Mouse (Mus musculus) 416B (cell line): ENCODE data around the gene Nubp2.
A peak's percentile ranks its signal among the peaks of the same experiment; 100 is the strongest.

Experiments
- DNase-seq: peaks from one replicate; pipeline ENCODE4 v3.0.0; 2011; ENCODE audit warnings: low read depth

Gene Nubp2

DNA sequence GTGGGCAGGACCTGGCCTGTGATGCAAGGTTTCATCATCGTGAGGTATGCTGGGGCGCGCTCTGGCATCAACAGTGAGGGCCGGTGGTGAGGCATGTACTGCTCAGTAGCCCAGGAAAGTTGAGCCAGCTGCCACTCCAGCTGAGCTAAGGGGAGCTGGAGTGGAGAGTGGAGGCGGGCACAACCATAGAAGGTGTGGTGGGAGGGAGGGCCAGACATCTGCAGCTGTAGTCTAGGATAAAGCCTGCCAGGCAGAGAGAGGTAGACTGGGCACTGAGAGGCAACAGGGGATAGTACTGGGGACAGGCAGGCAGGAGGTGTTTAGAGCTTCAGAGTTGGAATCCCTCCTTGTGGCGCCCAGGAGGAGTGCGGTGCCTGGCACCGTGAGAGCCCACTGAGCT, 26.1 kb downstream of the Nubp2 start:
- no peak for DNase-seq

DNA sequence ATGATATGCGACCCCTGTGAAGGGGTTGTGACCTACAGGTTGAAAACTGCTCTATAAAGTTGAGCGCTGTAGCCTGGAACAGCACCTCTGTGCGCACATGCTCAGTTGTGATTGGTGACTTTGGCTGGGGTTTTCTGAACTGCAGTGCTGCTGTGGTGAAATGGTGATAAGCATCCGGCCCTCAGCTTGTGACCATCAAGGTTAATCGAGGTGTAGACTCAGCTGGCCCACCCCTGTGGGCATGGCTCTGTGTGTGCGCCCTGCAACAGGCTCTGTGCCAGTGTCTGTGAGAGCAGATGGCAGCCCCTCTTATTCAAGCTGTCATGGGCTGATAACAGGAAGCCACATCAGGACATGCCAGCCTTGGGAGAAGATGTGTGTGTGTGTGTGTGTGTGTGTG, 27.2 kb downstream of the Nubp2 start:
- DNase-seq, result peak; percentile 71

DNA sequence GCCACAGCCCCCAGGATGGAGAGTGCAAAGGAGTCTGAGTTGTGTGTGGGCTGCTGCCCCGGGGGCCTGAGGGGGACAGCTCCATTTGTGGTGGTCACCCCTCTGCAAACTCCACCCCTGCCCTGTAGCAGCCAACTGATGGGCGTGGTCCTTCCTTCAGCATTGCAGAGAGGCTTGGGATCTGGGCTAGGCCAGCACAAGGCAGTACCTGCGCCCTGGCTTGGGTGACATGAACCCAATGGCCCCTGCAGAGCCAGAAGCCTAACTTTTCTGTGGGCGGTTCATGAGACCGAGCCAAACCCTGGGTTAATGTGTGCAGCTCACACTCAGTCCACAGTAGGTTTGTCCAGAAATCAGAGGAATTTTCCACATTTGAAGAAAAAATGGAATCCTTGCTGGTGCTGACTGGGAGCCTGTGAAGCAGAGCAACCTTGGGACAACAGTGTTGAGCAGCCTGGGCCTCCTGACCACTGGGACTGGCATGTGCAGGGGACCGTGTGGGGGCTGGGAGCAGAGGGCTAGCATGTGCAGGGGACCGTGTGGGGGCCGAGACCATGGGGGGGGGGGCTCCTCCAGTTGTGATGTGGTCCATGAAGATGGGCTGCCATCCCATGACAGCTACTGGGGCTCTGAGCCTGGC, 28.2 kb downstream of the Nubp2 start:
- DNase-seq, result no peak

DNA sequence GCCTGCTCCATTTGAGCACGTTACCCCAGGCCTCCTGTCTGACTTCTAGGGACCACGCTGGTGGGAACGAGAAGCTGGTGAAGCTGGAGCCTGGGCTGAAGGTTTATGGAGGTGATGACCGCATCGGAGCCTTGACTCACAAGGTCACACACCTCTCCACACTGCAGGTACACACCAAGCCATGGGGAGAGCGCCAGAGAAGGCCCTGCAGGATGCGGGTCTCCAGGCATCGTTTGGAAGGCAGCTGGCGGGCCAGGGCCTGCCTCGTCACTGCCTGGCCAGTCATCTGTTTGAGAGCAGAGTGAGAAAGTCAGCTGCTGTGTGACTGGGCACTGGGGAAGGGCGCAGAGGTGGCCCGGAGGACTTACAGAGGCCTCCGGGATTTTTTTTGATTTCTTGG, 29.6 kb downstream of the Nubp2 start:
- no peak for DNase-seq

DNA sequence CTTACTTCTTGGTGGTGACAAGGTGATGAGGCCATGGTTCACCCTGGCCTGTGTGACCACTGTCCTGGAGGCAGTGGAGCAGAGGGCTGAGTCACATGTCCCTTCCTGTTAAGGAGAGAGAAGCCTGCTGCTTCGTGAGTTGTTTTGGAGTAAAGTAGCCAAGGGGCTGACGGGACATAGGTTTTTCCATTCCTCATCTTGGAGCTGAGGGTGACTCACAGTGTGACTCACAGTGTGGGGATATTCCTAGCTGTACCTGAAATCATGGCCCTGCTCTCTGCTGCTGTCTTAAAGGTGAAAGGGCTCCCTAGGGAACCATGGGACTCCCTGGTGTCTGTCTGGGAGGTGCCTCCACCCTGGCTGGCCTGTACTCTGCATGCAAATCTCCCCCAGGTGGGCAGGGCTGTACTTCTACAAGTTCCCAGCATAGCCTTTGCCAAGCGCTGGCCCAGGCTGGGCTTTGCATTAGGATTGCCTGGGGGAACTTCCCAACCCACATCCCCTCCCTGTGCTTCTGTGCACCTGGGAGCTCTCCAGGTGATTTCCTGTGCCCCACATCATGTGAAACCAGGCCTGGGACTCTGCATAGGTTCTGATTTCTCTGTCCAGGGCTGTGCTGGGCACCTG, 30.2 kb downstream of the Nubp2 start:
- DNase-seq, result peak; percentile 25

DNA sequence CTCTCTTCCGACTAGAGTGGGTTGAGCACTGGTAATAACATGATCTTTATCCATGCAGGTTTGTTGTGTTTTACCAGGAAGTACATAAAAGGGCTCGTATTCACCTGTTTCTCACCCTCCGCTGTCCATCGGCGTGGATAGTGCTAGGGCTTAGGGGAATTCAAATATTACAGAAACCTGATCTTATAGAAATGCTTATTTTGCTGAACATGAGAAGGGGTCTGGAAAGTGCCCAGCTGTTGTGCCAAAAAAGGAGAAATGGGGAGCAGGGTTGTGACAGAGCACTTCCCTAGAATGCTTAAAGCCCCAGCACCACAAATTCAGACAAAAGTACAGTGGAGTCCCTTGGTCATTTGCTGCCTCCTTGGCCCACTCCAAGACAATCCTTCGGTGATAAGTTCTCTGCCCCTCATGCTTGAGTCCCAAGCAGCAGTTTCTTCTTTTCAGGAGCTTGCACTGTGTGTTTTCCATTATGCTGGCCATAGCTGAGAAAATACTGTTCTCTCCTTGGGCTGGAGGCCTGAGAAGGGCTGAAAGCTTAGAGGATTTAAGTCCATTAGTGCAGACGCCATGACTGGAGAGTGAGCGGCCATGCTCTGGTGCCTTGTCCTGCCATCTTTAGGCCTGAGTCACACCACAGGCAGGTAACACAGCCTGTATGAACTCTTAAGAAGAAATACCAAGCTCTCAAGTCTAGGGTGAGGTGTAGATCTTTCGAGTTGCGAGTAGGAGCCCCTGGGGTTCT, 34.6 kb downstream of the Nubp2 start:
- no peak for DNase-seq

DNA sequence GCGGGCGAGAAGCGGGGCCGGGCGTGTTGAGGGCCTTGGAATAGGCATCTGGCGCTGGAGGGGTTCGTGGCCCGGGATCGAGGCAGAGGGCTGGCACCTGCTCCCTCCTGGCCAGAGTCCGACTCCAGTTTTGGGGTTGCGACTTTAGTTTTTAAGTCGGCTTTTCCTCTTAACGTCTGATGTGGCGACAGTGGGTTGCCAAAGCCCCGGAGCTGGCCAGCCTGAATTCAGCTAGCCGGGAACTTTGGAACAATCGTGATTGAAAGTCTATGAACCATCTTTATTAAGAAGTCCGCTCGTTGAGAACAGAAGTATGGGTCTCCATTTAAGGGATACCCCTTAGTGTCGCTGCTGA, 35.4 kb downstream of the Nubp2 start:
- DNase-seq, result no peak

DNA sequence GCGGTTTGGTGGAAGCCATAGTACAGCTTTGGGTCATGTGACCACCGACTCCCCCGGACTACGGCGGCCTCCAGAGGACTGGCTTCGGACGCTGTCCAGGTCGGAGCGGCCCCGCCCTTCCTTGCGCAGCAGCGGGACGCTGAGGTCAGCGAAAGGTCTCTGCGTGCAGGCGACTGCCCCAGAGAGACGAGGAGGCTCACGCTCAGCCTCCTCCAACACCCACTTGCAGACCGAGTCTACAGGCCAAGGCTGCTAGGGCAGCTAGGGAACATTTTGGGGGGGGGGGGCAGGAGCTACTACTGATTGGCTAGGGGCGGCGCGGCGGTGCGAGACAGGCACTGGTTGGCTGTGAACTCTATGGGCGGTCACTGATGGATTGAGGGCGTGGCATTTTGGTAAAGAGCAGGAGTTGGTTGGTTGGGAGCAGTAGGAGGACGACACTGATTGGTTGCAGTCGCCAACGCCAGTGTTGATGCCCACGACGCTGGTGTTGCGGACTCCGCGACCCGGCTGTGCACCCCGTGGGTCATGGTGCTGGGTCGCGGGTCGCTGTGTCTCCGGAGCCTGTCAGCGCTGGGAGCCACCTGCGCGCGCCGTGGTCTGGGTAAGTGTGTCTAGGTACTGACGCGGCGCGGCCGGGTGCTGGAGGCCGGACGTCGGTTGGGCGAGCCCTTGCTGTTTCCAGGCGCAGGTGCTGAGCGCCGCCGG, 35.9 kb downstream of the Nubp2 start, which contains the start of gene Fahd1:
TSS of gene Fahd1 (minus strand) at position 300 of the 708 bp plus-strand sequence.
- DNase-seq, result peak; percentile 99

DNA sequence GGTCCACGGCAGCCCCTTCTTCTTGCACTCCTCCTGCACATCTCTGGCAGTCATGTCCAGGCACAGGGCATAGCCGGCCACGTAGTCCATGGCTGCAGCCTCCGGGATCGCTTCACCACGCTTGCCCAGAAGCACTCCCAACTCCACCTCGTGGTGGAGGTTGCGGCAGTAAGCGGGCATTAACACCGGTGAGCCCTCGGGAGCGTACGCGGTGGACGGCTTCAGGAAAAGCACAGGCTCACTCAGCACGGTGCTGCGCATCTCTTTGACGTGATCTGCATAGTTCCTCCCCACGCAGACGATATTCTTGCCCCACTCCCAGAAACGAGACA, 36.5 kb downstream of the Nubp2 start:
- DNase-seq, result no peak

DNA sequence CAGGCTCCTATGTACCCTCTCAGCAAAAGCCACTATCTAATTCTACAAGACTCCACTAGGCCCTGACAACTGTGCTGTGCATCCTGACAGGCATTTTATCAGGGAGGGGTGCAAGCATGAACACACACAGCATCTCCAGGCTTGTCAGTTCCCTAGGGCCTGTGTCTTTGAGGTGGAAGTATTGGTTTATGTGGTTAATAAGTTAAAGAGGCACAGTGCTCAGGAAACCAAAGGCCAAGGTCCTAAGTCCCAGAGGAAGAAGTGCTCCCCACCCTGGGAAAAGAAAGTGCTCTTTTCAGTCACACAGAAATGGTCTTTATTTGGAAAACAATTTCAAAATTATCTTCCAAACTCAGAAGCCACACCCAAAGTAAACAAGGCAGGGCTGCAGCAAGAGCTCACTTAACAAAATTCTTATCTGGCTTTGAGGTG, 37.5 kb downstream of the Nubp2 start:
- peak; percentile 34 for DNase-seq

DNA sequence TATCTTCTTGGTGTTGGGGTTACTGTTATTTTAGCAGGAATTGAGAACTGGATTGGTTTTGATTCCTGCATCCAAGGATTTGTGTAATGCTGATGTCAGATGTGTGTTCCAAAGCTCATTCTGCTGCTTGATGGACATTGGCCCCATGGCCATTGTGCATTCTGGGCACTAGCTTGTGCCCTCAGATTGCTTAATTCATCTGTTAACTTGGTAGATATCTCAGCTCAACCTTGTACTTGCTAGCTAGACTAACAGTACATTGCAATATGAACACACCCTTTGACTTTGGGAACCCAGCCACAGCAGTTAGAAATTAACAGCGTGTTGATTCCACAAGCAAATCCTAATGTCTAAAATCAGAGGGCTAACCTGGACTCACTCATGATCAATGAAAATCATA, 38.8 kb downstream of the Nubp2 start:
- no peak for DNase-seq

DNA sequence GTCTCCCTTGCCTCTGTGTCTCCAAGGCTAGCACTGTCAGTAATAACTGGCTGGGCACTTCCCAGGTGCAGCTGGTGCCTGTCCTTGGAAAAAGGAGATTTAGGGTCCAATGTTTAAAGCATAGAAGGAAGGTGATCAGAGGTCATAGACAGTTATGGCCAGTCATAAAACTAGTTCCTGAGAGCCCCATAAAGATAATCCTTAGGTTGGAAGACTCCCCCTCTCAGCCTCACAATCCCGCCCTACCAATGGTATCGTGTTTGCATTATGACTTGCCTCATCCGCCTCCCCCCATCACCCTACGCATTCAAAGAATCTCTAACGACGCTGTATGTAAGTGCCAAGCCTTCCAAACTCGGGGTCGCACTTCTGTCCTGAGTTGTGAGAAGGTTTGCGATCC, 41.6 kb downstream of the Nubp2 start:
- no peak for DNase-seq

DNA sequence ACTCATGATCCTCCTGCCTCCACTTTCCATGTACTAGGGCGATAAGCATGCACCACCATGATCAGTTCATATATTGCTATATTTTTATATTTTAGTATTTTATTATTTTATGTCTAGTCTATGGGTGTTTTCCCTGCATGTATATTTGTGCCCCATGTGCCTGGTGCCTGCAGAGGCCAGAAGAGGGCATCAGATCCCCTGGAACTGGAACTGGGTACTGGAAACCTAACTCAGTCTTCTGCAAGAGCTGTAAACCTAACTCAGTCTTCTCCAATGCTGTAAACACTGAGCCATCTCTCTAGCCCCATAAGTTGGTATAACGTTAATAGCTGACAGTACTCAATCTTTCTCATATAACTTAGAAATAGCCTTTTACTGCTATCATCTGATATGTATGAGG, 43.5 kb downstream of the Nubp2 start:
- DNase-seq, result peak; percentile 54

DNA sequence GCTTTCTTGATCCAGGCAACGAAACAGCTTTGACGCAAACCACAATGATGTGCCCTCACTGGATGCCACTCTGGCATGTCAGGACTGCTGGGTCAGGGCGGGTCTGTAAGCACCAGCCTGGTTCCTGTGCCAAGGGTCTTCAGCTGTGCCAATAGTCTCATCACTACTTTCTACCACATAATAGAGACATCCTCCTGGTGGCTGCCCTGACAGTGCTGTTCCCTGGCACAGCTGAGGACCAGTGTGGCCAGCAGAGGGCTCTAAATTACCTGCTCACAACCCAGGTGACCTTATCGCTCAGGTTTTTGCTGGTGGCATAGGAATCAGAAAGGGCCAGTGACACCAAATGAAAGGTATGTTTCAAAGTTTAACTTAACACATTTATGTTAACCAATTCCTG, 45.0 kb downstream of the Nubp2 start:
- peak; percentile 27 for DNase-seq

DNA sequence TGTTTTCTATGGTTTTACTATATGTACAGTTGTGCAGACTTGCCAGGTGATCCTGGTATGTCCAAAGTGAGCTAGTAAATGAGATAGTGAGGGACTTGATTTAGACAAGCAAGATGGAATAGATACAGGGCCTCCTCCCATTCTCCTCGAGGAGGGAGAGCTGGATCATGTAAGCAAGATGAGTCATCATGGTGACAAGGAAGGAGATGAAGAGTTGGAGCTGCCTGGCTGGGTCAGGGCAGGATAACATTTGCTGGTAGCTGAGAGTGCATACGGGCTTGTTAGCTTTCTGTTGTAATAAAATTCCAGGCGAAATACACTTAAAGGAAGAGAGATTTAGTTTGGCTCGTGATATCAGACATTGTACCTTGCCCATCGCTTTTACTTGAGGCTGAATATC, 45.8 kb downstream of the Nubp2 start:
- DNase-seq, result no peak

DNA sequence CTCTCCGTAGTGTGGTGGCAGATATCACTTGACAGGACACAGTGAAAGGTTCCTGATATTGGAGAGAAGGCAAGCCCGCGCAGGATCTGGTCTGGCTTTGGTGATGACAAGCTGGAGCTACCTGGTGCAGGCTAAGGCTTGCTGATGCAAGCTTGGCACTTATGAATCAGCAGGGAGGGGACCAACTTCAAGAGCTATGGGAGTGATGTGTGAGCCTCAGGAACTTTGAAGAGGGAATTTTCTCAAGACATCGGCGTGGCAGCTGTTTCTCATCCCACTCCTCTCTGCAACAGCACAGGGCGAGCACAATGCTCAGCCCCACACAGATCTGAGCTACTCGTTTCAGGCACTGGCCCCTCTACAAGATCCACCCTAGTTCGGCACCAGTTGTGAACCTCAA, 46.3 kb downstream of the Nubp2 start, which contains the start of gene Hagh:
TSS of gene Hagh (plus strand) at position 302 of the 400 bp plus-strand sequence.
- no peak for DNase-seq
